Mouse (Mus musculus) lung, postnatal 0 days (tissue): ENCODE data around the gene Polrmt.

Experiments used
- CTCF ChIP-seq: IDR thresholded peaks from 2 replicates; pipeline ENCODE4 v1.5.1; 2016; ENCODE audit warnings: antibody characterized with exemption, mild to moderate bottlenecking
- EP300 ChIP-seq: IDR thresholded peaks from 2 replicates; pipeline ENCODE4 v1.6.1; 2016; ENCODE audit warnings: antibody characterized with exemption, mild to moderate bottlenecking, control low read depth

GRCm38 (mm10) chr10:79783920-79784800, 37.8 kb upstream of the Polrmt start:
- peak; percentile 64 for TF ChIP-seq CTCF
- no peak for TF ChIP-seq EP300
